Mouse (Mus musculus): Measurements from ENCODE around the gene Ptprr.

The Ptprr gene

GRCm38 (mm10) chr10:116115881-116116677 is 98.1 kb downstream of the Ptprr start:
- no peak for DNase-seq (ENCODE audit: low spot score)

GRCm38 (mm10) chr10:116117060-116117459 is 99.0 kb downstream of the Ptprr start:
- no peak for DNase-seq (ENCODE audit: low spot score)

DNA sequence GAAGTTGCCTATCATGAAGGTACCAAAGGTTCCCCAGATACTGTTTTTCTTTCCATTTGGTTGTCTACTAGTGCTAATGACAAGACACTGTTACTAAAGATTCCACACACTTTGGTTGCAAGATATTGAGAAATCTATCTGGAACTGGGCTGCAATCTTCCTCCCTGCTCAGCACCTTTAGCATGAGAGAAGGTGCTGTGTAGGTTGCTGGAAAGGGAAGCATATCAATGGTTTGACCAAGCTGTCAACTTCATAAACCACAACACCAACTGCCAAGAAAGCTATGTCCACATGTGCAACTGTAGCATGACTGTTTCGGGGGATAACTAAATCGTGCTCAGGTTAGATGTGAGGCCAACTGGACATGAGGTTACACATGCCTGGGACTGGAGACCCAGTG is 103.5 kb downstream of the Ptprr start:
- no peak for DNase-seq (ENCODE audit: low spot score)

- no peak for DNase-seq (ENCODE audit: low spot score)
These were observed 105.8 kb downstream of the Ptprr start for GRCm38 (mm10) chr10:116123808-116124207.

- DNase-seq (ENCODE audit: low spot score) = no peak
These were observed 107.4 kb downstream of the Ptprr start for GRCm38 (mm10) chr10:116125364-116125763.

DNA sequence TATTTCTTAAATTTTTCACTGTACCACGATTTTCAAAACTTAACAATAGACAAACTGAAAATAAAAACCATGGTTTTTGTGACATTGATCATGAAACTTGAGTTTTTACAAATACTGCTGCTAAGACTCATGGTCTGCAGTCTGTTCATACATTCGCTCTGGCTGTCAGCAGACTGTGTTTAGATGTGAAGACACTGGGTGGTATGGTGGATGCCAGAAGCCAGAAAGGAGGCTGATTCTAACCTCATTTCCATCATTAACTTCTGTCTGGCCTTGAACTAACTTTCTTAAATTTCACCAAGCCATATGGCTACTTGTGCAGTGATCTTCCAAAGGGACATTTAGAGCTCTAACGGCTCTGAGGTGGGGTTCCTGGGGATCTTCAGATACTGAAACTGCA is 112.4 kb downstream of the Ptprr start:
- DNase-seq (ENCODE audit: low spot score) = no peak

- DNase-seq (ENCODE audit: low spot score) = no peak
These were observed 113.2 kb downstream of the Ptprr start for GRCm38 (mm10) chr10:116131223-116131622.

DNA sequence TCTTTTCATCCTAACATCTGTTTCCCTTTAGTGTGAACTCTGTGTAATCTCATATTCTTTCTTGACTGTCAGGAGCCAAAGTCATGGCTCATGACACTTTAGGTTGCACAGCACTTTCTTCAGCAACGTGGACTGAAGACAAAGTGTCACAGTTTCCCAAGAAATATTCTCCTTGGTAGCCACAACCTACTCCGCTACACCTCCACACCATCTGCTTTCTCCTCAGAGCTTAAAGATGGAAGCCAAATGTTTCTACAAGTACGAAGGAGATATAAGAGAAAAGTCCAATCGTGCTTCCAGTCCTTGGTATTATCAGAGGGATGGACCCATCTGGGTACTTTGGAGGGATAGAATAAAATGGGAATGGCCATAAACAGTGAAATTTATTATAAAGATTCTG is 114.2 kb downstream of the Ptprr start:
- DNase-seq (ENCODE audit: low spot score) = no peak

GRCm38 (mm10) chr10:116135187-116135586 is 117.2 kb downstream of the Ptprr start:
- no peak for DNase-seq (ENCODE audit: low spot score)

DNA sequence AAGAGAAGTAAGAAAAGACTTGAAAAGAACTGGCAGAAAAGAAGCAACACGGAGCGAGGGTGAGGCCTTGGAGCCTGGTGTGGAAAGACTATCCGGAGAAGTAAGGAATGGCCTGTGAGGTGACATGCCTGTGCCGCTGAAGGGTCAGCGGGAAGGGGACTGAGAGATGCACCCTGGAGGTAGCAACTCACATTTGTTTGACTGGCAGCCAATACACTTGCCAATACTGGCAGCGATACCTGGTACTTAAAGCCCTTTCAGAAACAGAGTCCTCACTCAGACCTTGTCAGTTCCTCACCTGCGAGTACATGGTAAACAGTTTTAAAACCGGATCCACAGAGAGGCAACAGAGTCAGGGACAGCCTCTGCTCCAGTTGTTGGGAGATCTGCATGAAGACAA is 122.2 kb downstream of the Ptprr start:
- no peak for DNase-seq (ENCODE audit: low spot score)

GRCm38 (mm10) chr10:116143684-116144083 is 125.7 kb downstream of the Ptprr start:
- DNase-seq (ENCODE audit: low spot score) = no peak

DNA sequence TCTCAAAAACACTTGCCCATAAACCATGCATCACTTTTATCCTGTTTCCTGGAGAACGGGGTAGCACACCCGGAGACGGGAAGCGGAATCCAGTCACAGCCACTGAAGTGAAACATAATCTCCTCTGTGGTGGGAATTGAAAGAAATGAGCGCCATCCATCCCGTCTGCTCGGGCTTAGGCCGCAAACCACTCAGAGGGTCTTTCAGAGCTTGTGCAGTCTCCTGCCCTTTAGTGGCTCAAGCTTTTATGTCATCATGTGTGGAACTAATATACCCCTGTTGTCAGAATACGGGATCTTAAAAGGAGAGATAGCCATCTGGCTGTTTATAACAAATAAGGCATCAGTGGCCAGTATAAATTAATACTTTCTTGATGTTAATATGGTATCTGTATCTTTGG is 128.1 kb downstream of the Ptprr start:
- no peak for DNase-seq (ENCODE audit: low spot score)

DNA sequence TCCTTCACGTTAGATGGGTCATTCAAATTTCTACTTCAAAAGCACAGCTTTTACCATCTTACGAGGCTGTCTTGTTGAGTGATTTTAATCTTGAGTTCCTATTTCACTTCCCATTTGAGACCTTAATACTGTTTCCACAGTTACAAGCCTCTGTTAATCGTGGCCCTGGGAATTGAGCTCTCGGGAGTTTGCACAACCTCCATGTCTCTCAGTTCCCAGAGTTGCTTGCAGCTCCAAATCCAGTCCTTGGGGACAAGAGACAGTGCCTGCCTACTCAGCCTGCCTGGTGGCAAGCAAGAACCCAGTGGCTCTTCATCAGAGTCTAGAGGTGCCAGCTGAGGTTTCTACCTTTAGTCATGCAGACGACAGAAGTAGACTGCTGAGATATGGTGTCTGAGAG is 136.7 kb downstream of the Ptprr start:
- DNase-seq (ENCODE audit: low spot score) = no peak

DNA sequence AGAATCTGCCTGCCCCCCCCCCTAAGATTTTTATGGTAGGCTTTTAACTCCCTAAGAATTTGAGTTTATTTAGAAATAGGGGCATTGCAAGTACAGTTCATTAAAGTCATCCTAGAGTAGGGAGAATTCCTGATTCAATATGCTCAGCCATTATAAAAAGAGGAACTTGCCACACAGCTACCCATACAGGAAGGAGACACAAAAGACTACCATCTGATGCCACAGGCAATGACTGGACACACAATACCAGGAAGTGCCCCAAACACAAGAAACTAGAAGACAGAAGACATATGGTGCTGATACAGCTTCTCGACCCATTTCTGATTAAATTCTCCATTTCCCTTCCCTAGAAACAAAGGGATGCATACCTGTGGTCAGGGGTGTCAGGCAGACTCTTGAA is 138.7 kb downstream of the Ptprr start:
- DNase-seq (ENCODE audit: low spot score) = no peak

- no peak for DNase-seq (ENCODE audit: low spot score)
These were observed 144.3 kb downstream of the Ptprr start for GRCm38 (mm10) chr10:116162338-116162737.

DNA sequence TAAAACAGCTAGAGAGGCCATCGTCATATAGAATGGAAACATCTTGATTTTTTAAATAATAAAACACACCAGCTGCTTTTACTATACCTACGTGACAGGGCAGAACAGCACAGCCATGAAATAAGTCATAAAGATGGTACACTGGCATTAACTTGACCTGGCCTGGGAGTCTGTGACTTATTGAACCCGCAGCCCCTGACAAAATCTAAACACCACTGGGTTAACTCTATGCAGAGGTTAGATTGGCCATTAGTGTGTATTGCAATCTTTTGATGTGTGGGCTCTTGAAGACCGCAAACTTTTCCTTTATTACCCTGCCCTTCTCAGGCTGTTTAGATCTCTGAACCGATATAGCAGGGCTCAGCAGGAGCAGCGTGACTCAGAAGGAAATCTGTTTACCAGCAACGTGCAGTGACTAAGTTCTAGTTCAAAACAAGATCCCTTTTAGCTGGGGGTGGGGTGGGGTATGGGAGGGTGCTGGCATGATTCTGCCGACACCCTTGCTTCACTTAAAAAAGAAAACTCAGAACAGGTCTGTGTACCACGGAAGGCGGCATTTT is 157.4 kb downstream of the Ptprr start:
- DNase-seq (ENCODE audit: low spot score) = no peak

DNA sequence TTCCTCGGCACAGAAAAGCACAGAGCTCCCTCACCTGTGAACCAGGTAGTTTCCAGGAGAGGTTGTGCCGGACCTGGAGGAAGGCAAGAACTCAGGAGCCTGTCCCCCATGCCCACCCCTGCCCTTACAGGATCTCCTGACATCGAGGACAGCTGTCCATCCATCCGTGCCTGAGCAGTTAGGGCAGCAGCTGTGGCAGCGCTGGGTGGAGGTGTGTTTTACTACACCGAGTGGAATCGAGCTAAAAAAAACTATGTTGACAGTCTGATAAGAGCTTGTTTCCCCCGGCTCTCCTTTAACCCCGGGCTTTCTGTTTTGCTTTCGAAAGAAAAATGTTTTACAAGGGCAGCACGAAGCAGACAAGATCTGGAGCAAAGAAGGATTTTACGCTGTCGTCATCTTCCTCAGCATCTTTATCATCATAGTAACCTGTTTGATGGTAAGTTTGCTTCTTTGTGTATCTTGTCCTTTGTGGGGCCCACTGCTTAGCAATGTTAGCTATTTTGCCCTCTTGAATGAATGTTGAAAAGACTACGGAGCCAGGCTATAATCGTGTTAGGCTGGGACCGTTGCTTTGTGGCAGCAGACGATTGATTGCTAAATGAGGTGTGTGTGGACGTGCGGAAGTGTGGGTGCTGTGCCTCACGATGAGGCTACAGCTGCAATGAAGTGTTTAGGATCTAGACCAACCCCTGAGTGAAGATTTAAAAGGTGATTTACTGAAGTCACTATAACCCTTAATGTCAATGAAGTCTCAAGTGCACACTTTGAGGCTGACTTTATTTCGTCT is 159.6 kb downstream of the Ptprr start:
- DNase-seq (ENCODE audit: low spot score) = no peak

DNA sequence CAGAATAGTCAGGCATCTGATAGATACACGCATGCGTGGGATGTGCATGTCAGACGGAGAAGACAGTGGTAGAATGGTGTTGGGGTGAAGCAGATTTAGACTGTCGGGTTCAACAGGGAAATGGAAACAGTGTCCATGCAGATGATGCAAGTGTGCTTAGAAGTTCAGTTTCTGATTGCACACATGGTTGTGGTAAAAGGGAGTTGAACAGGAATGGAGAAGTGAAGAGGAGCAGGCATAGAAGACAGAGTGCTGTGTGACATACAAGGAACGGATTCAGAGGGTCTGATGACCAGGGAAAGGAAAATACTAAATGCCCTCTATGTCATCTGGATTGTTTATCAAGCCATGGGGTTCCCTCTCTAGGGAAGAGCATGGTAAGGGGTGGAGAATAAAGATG is 163.2 kb downstream of the Ptprr start:
- DNase-seq (ENCODE audit: low spot score) = no peak

- no peak for DNase-seq (ENCODE audit: low spot score)
These were observed 164.2 kb downstream of the Ptprr start for GRCm38 (mm10) chr10:116182221-116182620.

- DNase-seq (ENCODE audit: low spot score) = no peak
These were observed 165.2 kb downstream of the Ptprr start for GRCm38 (mm10) chr10:116183258-116183657.

GRCm38 (mm10) chr10:116191724-116192123 is 173.7 kb downstream of the Ptprr start:
- DNase-seq (ENCODE audit: low spot score) = no peak

DNA sequence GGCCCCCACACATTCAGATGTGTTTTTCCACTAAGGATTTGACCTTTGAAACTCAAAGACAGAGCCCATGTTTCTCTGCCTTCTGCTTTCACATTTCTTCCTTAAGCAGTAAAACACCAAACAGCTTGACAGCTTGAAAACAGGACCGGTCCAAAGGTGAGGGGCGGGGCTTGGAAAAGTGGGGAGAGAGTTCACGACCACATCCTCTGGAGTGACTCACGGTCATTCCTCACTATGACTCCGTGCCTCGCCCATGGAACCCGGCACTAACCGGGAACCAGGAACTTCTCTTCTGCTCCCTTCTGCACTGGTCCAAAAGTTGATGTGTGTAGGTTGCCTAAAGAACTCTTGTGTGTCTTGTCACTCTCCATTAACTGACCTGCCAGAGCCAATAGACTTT is 174.3 kb downstream of the Ptprr start:
- DNase-seq (ENCODE audit: low spot score) = peak; percentile 59

DNA sequence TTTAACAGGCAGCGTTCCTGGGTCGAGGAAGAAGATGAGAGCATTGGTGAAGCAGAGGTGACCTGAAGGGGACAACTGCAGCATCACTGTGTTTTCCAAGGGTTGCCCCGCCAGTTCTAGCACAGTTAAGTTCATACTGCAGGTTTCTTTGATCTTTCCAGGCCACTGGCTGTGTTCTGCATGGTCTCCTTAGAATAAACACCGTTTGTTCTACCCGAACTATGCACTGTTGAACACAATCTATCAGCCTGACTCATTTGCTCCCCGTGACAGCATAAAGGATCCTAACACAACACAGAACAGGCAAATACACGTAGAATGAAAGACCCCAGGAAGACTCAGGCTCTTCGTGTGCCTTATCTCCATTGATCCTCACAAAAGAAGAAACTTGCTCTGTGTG is 176.4 kb downstream of the Ptprr start:
- no peak for DNase-seq (ENCODE audit: low spot score)
